Mouse (Mus musculus) neutrophil, adult 59 days (primary cell): ENCODE data around the gene Tmod4. TPM values are rescaled to one million over a fixed set of nuclear protein-coding genes. Genes with fewer than 3 reads are reported as not detected.

ENCODE experiments used
- total RNA-seq, 2 experiments: library from RNA; stranded (reverse); gene quantifications; 1 replicate in 1 of 2; 2 replicates in 1 of 2; pipeline ENCODE4 v1.2.4; 2023

Gene Tmod4
- 1 to 10 TPM in 1 of 2 experiments, under 1 TPM in 1; 0.91 to 1.3 TPM for total RNA-seq

GRCm38 (mm10) chr3:95124246-95124645 lies at the start of gene Tmod4:
Gene Tmod4 (plus strand): TSS chr3:95124476.

GRCm38 (mm10) chr3:95106338-95107117 lies 17.7 kb upstream of the Tmod4 start, which contains the start of gene Pip5k1a:
Gene Pip5k1a (minus strand): TSS chr3:95106930.

GRCm38 (mm10) chr3:95110911-95111726 lies 13.2 kb upstream of the Tmod4 start, which contains the start of gene Vps72:
Gene Vps72 (plus strand): TSS chr3:95111022.

GRCm38 (mm10) chr3:95133680-95134101 lies 9.4 kb downstream of the Tmod4 start, which contains the start of the genes Scnm1 and Lysmd1:
Gene Scnm1 (minus strand): TSS chr3:95134011.
Gene Lysmd1 (plus strand): TSS chr3:95134088.

DNA sequence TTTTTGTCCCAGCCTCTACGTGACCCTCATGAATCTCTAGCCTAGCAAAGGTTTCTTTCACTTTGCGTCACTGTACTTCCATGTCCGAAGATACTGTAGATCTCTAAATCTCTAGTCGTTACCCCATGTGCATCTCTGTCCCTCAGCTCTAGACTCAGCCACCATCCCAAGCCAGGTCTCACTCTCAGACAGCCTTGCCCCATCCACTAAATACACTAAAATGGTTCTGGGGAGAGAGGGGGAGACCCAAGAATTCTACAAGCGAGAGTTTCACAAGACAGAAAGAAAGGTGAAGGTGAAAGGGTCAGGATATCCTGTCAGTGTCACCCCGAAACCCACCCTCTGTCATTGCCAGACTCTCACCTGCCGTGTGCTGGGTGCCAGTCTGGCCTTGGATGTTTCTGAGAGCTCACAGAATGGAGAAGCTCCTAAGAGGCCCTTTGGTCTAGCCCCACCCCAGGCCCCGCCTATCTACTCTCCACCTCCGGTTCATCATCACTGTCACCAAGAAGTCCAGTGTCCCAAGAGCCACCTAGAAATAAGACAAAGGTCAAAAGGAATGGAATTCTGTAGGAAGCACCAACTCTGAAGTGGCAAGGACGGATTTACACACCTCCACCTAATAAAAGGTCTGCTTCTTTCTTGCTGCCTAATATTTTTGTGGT lies 17.8 kb downstream of the Tmod4 start, which contains the start of gene Tnfaip8l2:
Gene Tnfaip8l2, minus strand, starts transcription at position 409 of the 665 bp plus-strand sequence.

DNA sequence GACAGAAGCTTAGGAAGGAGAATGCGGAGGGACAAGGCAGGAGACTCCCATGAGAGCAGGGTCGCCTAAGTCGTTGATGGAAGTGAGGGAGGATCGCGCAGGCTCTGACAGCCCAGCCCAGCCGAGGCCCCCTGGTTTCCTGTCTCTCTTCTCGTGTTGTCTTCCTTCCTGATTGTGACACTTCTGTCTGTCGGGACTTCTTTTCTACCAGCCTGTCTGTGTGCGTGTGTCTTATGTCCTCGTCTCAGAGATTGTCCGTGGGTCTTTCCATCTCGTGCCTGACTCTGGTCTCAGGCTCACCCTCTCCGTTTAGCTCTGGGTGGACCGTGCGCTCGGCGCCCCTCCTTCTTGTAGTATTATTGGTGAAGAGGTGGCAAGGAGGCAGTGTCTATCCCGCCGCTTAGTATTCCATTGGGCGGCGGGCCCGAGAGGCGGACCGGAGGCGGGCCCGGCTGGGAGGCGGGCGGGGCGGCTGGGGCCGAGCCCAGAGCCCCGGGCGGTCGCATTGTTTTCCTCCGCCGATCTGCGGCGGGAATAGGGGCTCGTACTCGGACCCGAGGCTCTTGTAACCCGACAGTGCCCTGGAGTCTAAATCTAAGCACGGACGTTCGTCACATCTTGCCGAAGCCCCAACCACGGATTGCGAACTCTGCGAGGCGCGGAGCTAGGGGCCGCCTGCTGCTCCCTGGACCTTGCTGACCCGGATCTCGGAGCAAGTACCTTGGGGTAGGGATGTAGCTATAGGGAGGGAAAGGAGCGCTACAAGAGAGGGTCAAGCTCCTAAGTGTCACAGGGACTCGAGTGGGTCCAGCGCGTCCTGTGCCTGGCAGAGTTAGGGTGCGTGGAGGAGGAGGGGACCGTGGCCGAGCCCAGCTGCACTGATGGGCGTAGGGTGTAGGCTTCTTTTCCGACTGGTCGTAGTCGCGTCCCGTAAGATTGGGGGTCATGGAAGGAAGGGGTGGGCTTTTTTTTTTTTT lies 36.0 kb downstream of the Tmod4 start, which contains the start of gene Sema6c:
Gene Sema6c, plus strand, starts transcription at position 471 of the 977 bp plus-strand sequence.

Other genes starting within 250 kb of the Tmod4 start
- gene Psmb4, start 237.5 kb upstream of the Tmod4 start, total RNA-seq = 100 to 1,000 TPM; 191 to 202 TPM
- 10 to 100 TPM; 21.7 to 22.7 TPM for gene Selenbp1, start 191.4 kb upstream of the Tmod4 start, total RNA-seq
- 10 to 100 TPM; 18.2 to 18.3 TPM for gene Rfx5, start 170.4 kb upstream of the Tmod4 start, total RNA-seq
- 10 to 100 TPM; 35.3 to 38.0 TPM for gene Pi4kb, start 149.7 kb upstream of the Tmod4 start, total RNA-seq
- 10 to 100 TPM; 52.3 to 57.1 TPM for gene Zfp687, start 109.0 kb upstream of the Tmod4 start, total RNA-seq
- gene Psmd4, start 81.9 kb upstream of the Tmod4 start, total RNA-seq = 10 to 100 TPM; 87.5 to 94.1 TPM
- gene Pip5k1a, start 17.5 kb upstream of the Tmod4 start, total RNA-seq = 10 to 100 TPM; 24.1 to 25.7 TPM
- gene Vps72, start 13.5 kb upstream of the Tmod4 start, total RNA-seq = 10 to 100 TPM; 31.7 to 35.6 TPM
- gene Scnm1, start 9.5 kb downstream of the Tmod4 start, total RNA-seq = 10 to 100 TPM; 40.4 to 48.0 TPM
- 1 to 10 TPM; 2.0 to 2.4 TPM for gene Lysmd1, start 9.6 kb downstream of the Tmod4 start, total RNA-seq
- 10 to 100 TPM; 91.8 to 96.8 TPM for gene Tnfaip8l2, start 17.9 kb downstream of the Tmod4 start, total RNA-seq
- under 1 TPM; 0.26 to 0.33 TPM for gene Sema6c, start 36.0 kb downstream of the Tmod4 start, total RNA-seq
- 10 to 100 TPM; 39.2 to 39.9 TPM for gene Gabpb2, start 93.4 kb downstream of the Tmod4 start, total RNA-seq
- 100 to 1,000 TPM; 255 TPM for gene Cdc42se1, start 104.3 kb downstream of the Tmod4 start, total RNA-seq
- 1 to 10 TPM; 1.1 to 2.4 TPM for gene Mllt11, start 107.7 kb downstream of the Tmod4 start, total RNA-seq
- gene Gm128, start 117.1 kb downstream of the Tmod4 start, total RNA-seq = under 1 TPM; 0.20 to 0.36 TPM
- not detected for gene Bnipl, start 126.7 kb downstream of the Tmod4 start, total RNA-seq
- gene Mindy1, start 156.9 kb downstream of the Tmod4 start, total RNA-seq = 100 to 1,000 TPM; 157 to 168 TPM
- gene Prune1, start 157.6 kb downstream of the Tmod4 start, total RNA-seq = 10 to 100 TPM; 21.7 to 23.4 TPM
- 1 to 10 TPM; 1.9 to 2.5 TPM for gene Anxa9, start 182.7 kb downstream of the Tmod4 start, total RNA-seq
- gene Cers2, start 190.3 kb downstream of the Tmod4 start, total RNA-seq = 100 to 1,000 TPM; 132 to 151 TPM
- gene Setdb1, start 232.7 kb downstream of the Tmod4 start, total RNA-seq = 10 to 100 TPM; 20.7 to 21.6 TPM